Mouse (Mus musculus) pancreas, adult 10 weeks (tissue): ENCODE data around the gene Spdl1. TPM values are rescaled to one million over a fixed set of nuclear protein-coding genes. Genes with fewer than 3 reads are reported as not detected.

Experiments
- polyA plus RNA-seq: library from polyadenylated mRNA; stranded (reverse); fragments of 350-450 nt; fragmentation: Illumina TruSeq; extraction: RNeasy Lipid Tissue Mini Kit (QIAGEN cat#74804); gene quantifications from one replicate; pipeline ENCODE4 v1.2.3, GENCODE M21; 2015; ENCODE audit warnings: low read depth, low replicate concordance; ENCODE audit not compliant: insufficient read depth

Gene Spdl1
- polyA plus RNA-seq: not detected

GRCm38 (mm10) chr11:34833318-34834086 is at the start of gene Spdl1:
Gene Spdl1 (minus strand): TSS chr11:34833641.

GRCm38 (mm10) chr11:34783587-34784043 is 49.8 kb downstream of the Spdl1 start, which contains the start of gene Dock2:
Gene Dock2 (minus strand): TSS chr11:34783892.

Other genes with a start within 250 kb of the Spdl1 start
- gene Dock2, start 49.7 kb downstream of the Spdl1 start, polyA plus RNA-seq: 1.2 TPM